Mouse (Mus musculus) megakaryocyte, embryonic 14.5 days (primary cell): ENCODE measurements around the gene Sgcd.

Experiments
- FLI1 ChIP-seq: IDR thresholded peaks from 2 replicates; pipeline ENCODE4 v1.6.1; 2012; ENCODE audit warnings: low read length, inconsistent platforms, mixed read lengths
- GATA1 ChIP-seq: IDR thresholded peaks from 3 replicates; pipeline ENCODE4 v1.6.1; 2012; ENCODE audit warnings: mixed read lengths, low read length, inconsistent platforms, borderline replicate concordance

DNA sequence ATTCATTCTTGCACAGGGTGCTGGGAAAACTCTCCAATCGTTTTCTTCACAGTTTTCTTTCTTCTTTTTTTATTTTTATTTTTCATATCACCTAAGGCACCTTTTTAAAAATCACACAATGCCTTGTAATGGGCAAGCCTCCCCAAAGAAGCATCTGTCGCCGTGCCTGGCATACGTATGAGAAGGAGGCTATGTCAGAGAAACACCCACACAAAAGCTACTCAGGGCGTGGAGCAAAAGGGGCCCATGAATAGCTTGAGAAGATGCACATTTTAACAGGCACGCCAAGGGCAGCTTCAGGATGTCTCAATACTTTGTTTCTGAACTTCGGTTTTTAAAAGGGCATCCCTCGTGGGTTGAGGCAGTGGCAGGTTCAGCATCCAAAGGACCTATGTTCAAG is 777.2 kb downstream of the Sgcd start:
- TF ChIP-seq GATA1 (no peak), FLI1 (no peak)
